Mouse (Mus musculus): Measurements from ENCODE around the gene Myoz2. TPM values are rescaled to one million over a fixed set of nuclear protein-coding genes. Genes with fewer than 3 reads are reported as not detected.

Myoz2 gene
- total and polyA plus RNA-seq, 3 experiments, result not detected

- Histone ChIP-seq H3K79me2 (ENCODE audit: control insufficient read depth, insufficient read depth, low read length, poor library complexity) (no peaks in the 10 kb centered on the region), H3K4me3 (ENCODE audit: control insufficient read depth in 1 of 2, insufficient read depth in 1 of 2, low read depth in 2 of 2, low read length in 2 of 2) (no peak overlapping the region), H3K27me3 (ENCODE audit: control insufficient read depth in 1 of 2, insufficient read depth in 2 of 2, low read length in 2 of 2) (peaks cover 0 to 1% of the 10 kb centered on the region in 2 experiments; a peak in 1 of 4 replicates), H3K4me1 (ENCODE audit: control insufficient read depth in 1 of 2, insufficient read depth in 2 of 2, low read length in 2 of 2) (no peaks in the 10 kb centered on the region), H3K36me3 (ENCODE audit: control insufficient read depth in 1 of 2, insufficient read depth in 2 of 2, low read length in 2 of 2) (no peaks in the 10 kb centered on the region), H3K9ac (ENCODE audit: control insufficient read depth, low read depth, low read length, poor library complexity, severe bottlenecking) (no peak overlapping the region), H3K9me3 (replicated peaks; ENCODE audit: insufficient read depth, low read length) (no peaks in the 10 kb centered on the region), H3K27ac (ENCODE audit: control insufficient read depth, low read depth, low read length) (no peak overlapping the region)
- DNase-seq (ENCODE audit: low read depth, low spot score), result no peak
- TF ChIP-seq POLR2A (IDR thresholded peaks at IDR 0.05; ENCODE audit: control insufficient read depth in 1 of 2, insufficient read depth in 1 of 2, low read depth in 1 of 2, low read length in 2 of 2, poor library complexity in 1 of 2) (no peak), MAZ (IDR thresholded peaks at IDR 0.05; ENCODE audit: low read depth, low read length) (no peak), ZMIZ1 (IDR thresholded peaks at IDR 0.05; ENCODE audit: low read depth, low read length) (no peak), KAT2A (conservative IDR thresholded peaks at IDR 0.05; ENCODE audit: low read depth, low read length) (no peak), SMC3 (IDR thresholded peaks at IDR 0.05; ENCODE audit: low read depth, low read length) (no peak), HCFC1 (IDR thresholded peaks at IDR 0.05; ENCODE audit: low read depth, low read length) (no peak), CHD1 (IDR thresholded peaks at IDR 0.05; ENCODE audit: low read depth, low read length) (no peak), ZNF384 (IDR thresholded peaks at IDR 0.05; ENCODE audit: low read depth, low read length) (no peak)
Measured at GRCm38 (mm10) chr3:123054178-123054577, 19.4 kb upstream of the Myoz2 start.

DNA sequence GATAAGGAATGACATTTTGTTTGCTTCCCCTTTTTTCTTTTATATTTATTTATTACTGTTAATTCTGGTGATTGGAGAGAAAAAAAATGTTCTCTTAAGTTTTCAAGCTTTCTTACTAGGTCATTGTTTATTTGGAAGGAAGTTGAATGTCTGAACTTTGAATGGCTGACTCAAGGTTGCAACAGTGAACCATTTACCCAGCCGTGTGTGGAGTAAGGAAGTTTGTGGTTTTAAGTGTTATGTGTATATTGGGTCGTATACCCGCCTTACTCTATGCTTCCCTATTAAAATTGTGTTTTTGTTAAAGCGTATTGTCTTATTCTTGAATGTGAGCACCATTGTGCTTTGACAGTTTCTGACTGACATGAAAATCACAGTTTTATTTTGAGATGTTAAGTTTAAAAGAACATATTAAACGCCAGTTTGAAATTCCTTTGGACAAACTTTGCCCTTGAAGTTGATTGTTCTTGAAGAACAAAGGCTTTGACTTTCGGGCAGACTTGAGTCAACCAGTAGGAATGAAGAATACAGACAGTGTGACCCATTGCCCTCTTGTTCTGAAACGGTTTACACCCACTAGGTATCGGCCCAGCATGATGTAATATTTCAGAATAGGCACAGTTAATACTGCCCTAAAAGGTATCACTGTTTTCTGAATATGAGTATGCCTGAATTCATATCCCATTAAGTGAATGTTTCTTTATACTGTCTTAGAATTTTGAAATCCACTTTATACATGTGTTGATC is 18.6 kb upstream of the Myoz2 start:
- Histone ChIP-seq H3K27me3 (ENCODE audit: control insufficient read depth in 1 of 2, insufficient read depth in 2 of 2, low read length in 2 of 2) (peaks cover 0 to 1% of the 10 kb centered on the region in 2 experiments; a peak in 1 of 4 replicates), H3K36me3 (ENCODE audit: control insufficient read depth in 1 of 2, insufficient read depth in 2 of 2, low read length in 2 of 2) (no peaks in the 10 kb centered on the region), H3K9ac (ENCODE audit: control insufficient read depth, low read depth, low read length, poor library complexity, severe bottlenecking) (no peak overlapping the region), H3K79me2 (ENCODE audit: control insufficient read depth, insufficient read depth, low read length, poor library complexity) (no peaks in the 10 kb centered on the region), H3K4me3 (ENCODE audit: control insufficient read depth in 1 of 2, insufficient read depth in 1 of 2, low read depth in 2 of 2, low read length in 2 of 2) (no peak overlapping the region), H3K27ac (ENCODE audit: control insufficient read depth, low read depth, low read length) (no peak overlapping the region), H3K4me1 (ENCODE audit: control insufficient read depth in 1 of 2, insufficient read depth in 2 of 2, low read length in 2 of 2) (no peaks in the 10 kb centered on the region), H3K9me3 (replicated peaks; ENCODE audit: insufficient read depth, low read length) (no peaks in the 10 kb centered on the region)
- TF ChIP-seq SIN3A (IDR thresholded peaks at IDR 0.05; ENCODE audit: low read length), result no peak
- TF ChIP-seq RAD21 (IDR thresholded peaks at IDR 0.05; ENCODE audit: low read depth, low read length), result no peak
- no peak for TF ChIP-seq ZC3H11A (IDR thresholded peaks at IDR 0.05; ENCODE audit: low read depth, low read length)
- TF ChIP-seq MEF2A (IDR thresholded peaks at IDR 0.05; ENCODE audit: extremely low read depth, insufficient replicate concordance, low read depth, low read length, poor library complexity, severe bottlenecking), result no peak
- TF ChIP-seq CTCF (IDR thresholded peaks at IDR 0.05 in 2 of 3, conservative IDR thresholded peaks at IDR 0.05 in 1 of 3; ENCODE audit: control insufficient read depth in 1 of 3, insufficient read depth in 1 of 3, low read depth in 2 of 3, low read length in 3 of 3, poor library complexity in 1 of 3, severe bottlenecking in 1 of 3), result no peak
- TF ChIP-seq POLR2A (IDR thresholded peaks at IDR 0.05; ENCODE audit: control insufficient read depth in 1 of 2, insufficient read depth in 1 of 2, low read depth in 1 of 2, low read length in 2 of 2, poor library complexity in 1 of 2), result no peak
- TF ChIP-seq MXI1 (IDR thresholded peaks at IDR 0.05; ENCODE audit: low read depth, low read length), result no peak
- DNase-seq (ENCODE audit: low read depth, low spot score), result no peak

Data from MEL (cell line).